Mouse (Mus musculus) hindbrain, postnatal 0 days (tissue): ENCODE measurements around the gene Gucd1. TPM values are rescaled to one million over a fixed set of nuclear protein-coding genes. Genes with fewer than 3 reads are reported as not detected.
"Not testable (repeated sequence)": the region's sequence is repeated elsewhere in the genome, so short reads cannot be mapped to it uniquely, and the experiment has no call there.

Experiments used
- ATAC-seq: fragments of 200-750 bp; cut with Nextera tagmentation; 2 replicates; pipeline ENCODE4 v1.8.0; 2017; ENCODE audit warnings: mild to moderate bottlenecking, moderate TSS enrichment, moderate library complexity
- DNase-seq: peaks from one replicate; pipeline ENCODE4 v3.0.0-alpha.2; 2015; ENCODE audit warnings: low spot score
- H3K27ac ChIP-seq: fragments of 300-500 bp; sonication (generic); 2 replicates; pipeline ENCODE4 v1.5.1; 2014; ENCODE audit warnings: mild to moderate bottlenecking
- H3K27me3 ChIP-seq: fragments of 300-500 bp; sonication (generic); 2 replicates; pipeline ENCODE4 v1.6.1; 2014; ENCODE audit warnings: low read length, mixed read lengths; ENCODE audit not compliant: insufficient read depth
- H3K36me3 ChIP-seq: fragments of 300-500 bp; sonication (generic); 2 replicates; pipeline ENCODE4 v1.6.1; 2014; ENCODE audit warnings: low read length, mixed read lengths; ENCODE audit not compliant: insufficient read depth
- H3K4me1 ChIP-seq: fragments of 300-500 bp; sonication (generic); 2 replicates; pipeline ENCODE4 v1.6.1; 2014; ENCODE audit warnings: antibody characterized with exemption, low read length, mixed read lengths; ENCODE audit not compliant: insufficient read depth
- H3K4me2 ChIP-seq: fragments of 300-500 bp; sonication (generic); 2 replicates; pipeline ENCODE4 v1.6.1; 2014; ENCODE audit warnings: low read depth, mild to moderate bottlenecking, low read length, moderate library complexity, mixed read lengths
- H3K4me3 ChIP-seq: fragments of 300-500 bp; sonication (generic); 2 replicates; pipeline ENCODE4 v1.5.1; 2014; ENCODE audit warnings: low read length
- H3K9ac ChIP-seq: fragments of 300-500 bp; sonication (generic); replicated peaks from 2 replicates; pipeline ENCODE4 v1.6.1; 2014; ENCODE audit warnings: mild to moderate bottlenecking, low read length, moderate library complexity, mixed read lengths
- H3K9me3 ChIP-seq: fragments of 300-500 bp; sonication (generic); 2 replicates; pipeline ENCODE4 v1.6.1; 2016; ENCODE audit warnings: low read length, mixed read lengths
- CTCF ChIP-seq: IDR thresholded peaks from 2 replicates; pipeline ENCODE4 v1.5.1; 2016; ENCODE audit warnings: antibody characterized with exemption, control low read depth, low read depth
- WGBS: fragments of 180-500 bp; shearing (Covaris S2); extraction: QIAGEN DNeasy Blood & Tissue Kit; methylation state at CpG from one replicate; pipeline ENCODE4 v1.1.7; 2014; 5-methylcytosine and 5-hydroxymethylcytosine counted together
- polyA plus RNA-seq: library from polyadenylated mRNA; unstranded; fragments of >200 nt; fragmentation: Nextera tagmentation; extraction: Ambion mirVana; gene quantifications from 2 replicates; pipeline ENCODE4 v1.2.1, GENCODE M21; 2015
- total RNA-seq: library from RNA; depleted of rRNA; stranded (reverse); fragments of >200 nt; gene quantifications from 2 replicates; pipeline ENCODE4 v1.2.3, GENCODE M21; 2014; rRNA removed

Gene Gucd1
- total RNA-seq (42.3 and 44.3 TPM in 2 replicates), polyA plus RNA-seq (12.6 and 15.6 TPM in 2 replicates)

DNA sequence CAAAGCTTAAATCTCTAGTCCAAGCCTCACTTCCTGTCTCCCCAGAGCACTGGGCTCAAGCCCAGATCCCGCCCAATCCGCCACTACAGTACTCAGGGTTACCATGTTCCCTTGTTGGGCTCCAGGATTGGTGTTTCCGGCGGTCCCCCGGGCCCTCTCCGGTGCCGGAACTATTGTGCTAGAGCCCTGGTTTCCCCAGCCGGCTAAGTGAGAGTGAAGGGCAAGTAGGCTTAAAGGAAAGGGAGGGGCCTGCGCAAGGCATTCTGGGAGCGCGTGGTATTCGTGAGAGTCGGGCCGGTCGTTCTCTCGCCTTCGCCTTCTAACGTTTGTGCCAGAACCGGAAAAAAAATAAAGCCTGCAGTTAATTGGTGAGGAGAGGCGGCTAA, at the start of gene Gucd1:
Gene Gucd1, minus strand, starts transcription at position 215 of the 386 bp plus-strand sequence.
- peak within 1 kb of the TSS; percentile 96 for H3K27ac ChIP-seq
- no peaks in the 10 kb centered on the region for H3K27me3 ChIP-seq
- ATAC-seq, result peak; percentile 96
- peak within 1 kb of the TSS; percentile 82 for H3K4me3 ChIP-seq
- no peaks in the 10 kb centered on the region for H3K9me3 ChIP-seq
- H3K4me1 ChIP-seq, result peaks cover 6% of the 10 kb centered on the region; the same call in 1 of the 2 replicates
- peak within 1 kb of the TSS; percentile 89 for H3K9ac ChIP-seq
- peaks cover 30% of the 10 kb centered on the region for H3K36me3 ChIP-seq
- peak within 1 kb of the TSS; percentile 68 for H3K4me2 ChIP-seq
- TF ChIP-seq CTCF, result no peak
- peak; percentile 98 for DNase-seq
- WGBS, result under 1% methylated on average over 20 of the region's 20 CpGs

DNA sequence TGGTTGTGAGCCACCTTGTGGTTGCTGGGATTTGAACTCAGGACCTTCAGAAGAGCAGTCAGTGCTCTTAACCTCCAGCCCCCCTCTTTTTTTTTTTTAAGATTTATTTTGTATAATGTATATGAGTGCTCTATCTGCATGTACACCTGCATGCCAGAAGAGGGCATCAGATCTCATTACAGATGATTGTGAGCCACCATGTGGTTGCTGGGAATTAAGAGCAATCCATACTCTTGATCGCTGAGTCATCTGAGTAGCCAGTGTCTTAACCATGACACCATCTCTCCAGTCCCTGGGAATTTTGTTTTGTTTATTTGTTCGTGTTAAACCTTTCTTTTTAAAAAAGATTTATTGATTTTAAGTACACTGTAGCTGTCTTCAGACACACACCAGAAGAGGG, 49.0 kb upstream of the Gucd1 start:
- 83% methylated on average over 2 of the region's 2 CpGs for WGBS
- TF ChIP-seq CTCF, result peak; percentile 20; the same call in 1 of the 2 replicates

DNA sequence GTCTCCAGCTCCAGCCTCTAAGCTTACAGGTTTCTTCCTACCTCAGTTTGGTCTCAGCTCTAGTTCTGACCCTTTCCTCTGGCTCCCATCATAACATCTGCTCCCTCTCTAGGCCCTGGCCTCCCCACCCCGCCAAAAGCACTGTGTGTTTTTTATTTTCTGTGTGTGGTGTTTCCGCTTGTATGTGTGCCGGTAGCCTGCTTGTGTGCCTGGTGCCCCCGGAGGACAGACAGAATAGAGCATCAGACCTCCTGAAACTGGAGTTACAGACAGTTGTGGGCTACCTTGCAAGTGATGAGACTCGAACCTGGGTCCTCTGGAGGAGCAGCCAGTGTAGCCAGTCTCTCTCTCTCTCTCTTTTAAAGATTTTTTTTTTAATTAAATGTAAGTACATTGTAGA, 48.5 kb upstream of the Gucd1 start:
- Histone ChIP-seq H3K4me1 (no peaks in the 10 kb centered on the region), H3K27ac (no peak overlapping the region), H3K27me3 (no peaks in the 10 kb centered on the region), H3K36me3 (no peaks in the 10 kb centered on the region), H3K9ac (no peak overlapping the region), H3K9me3 (no peaks in the 10 kb centered on the region), H3K4me3 (no peak overlapping the region), H3K4me2 (no peak overlapping the region)
- DNase-seq (no peak), ATAC-seq (0 out of 2 replicates have a peak, but pooled peaks have one; percentile 11)
- peak; percentile 30; the same call in 1 of the 2 replicates for TF ChIP-seq CTCF
- WGBS, result 81% methylated on average over 5 of the region's 5 CpGs

More for the DNA sequence above, 49.0 kb upstream of the Gucd1 start:
- not testable (repeated sequence) for H3K4me2 ChIP-seq, H3K4me1 ChIP-seq, H3K9ac ChIP-seq, H3K36me3 ChIP-seq, H3K27me3 ChIP-seq, H3K4me3 ChIP-seq, H3K27ac ChIP-seq, ATAC-seq, DNase-seq, H3K9me3 ChIP-seq

DNA sequence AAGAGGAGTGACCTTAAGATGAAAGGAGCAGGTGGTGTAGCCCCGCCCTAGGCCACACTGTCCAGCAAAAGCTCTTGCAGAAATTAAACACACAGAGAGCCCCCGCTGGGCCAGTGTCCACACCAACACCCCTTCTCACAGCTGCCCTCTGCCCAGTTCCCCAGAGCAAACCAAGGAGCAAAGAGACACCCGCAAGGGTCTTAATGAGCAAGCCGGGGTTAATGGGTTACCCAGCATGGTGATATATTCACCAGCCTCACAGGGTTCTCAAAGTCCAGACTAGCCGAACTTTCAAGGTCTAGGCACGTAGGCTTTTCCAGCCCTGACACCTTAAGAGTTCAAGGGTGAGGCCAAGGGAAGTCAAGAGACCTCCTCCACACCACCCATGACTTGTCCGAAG, 48.1 kb upstream of the Gucd1 start:
- no peak overlapping the region for H3K4me2 ChIP-seq
- no peak for TF ChIP-seq CTCF
- H3K36me3 ChIP-seq, result no peaks in the 10 kb centered on the region
- ATAC-seq (no peak), DNase-seq (no peak)
- 72% methylated on average over 7 of the region's 7 CpGs for WGBS
- no peak overlapping the region for H3K9ac ChIP-seq
- H3K9me3 ChIP-seq, result no peaks in the 10 kb centered on the region
- no peaks in the 10 kb centered on the region for H3K27me3 ChIP-seq
- H3K27ac ChIP-seq, result no peak overlapping the region
- no peak overlapping the region for H3K4me3 ChIP-seq
- H3K4me1 ChIP-seq, result peaks cover 2% of the 10 kb centered on the region

DNA sequence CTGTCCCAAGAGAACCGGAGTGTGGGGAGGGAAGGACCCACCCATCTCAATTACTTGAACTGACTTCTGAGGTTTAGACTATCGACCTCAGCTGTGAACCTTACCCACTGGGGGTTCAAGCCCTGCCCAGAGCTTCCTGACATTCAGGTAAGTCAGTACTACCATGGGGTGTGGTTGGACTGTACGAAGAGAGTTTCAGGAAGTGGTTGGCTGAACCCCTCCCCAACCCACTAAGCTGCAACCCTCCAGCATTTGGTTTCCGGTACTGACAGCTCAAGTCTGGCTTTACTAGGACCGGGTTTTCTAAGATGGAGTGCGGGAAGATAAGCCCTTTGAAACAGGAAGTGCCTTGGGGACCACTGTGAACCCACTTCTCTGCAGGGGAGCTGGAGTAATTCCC, 47.7 kb upstream of the Gucd1 start:
- H3K36me3 ChIP-seq, result no peaks in the 10 kb centered on the region

DNA sequence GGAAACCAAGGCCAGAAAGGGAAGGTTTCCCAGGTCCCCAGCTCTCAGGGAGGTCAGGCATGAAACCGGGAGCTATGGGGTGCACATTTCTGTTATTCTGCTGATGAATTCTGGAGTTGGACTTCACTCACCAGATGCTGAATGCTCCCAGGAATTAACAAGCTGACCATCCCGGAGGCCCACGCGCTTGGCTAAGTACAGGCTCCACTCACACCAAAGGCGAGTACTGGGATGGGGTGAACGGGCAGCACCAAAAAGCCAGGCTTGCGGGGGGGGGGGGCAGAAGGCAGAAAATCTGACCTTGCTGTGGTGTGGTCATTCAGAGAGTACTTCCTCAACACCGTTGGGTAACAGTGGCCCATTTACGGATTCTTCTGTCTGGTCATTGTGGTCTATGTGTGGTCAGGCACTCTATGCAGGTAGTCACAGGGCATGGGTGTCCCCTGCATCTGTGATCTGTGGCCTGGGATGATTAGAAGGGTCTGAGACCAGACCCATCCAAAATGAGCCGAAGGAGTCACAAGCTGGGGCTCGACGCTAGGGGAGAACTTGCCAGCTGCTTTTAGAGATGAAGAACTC, 47.0 kb upstream of the Gucd1 start:
- H3K27ac ChIP-seq, result no peak overlapping the region
- no peak for TF ChIP-seq CTCF
- no peaks in the 10 kb centered on the region for H3K27me3 ChIP-seq
- peaks cover 8% of the 10 kb centered on the region for H3K4me1 ChIP-seq
- no peak overlapping the region for H3K4me3 ChIP-seq
- H3K9ac ChIP-seq, result no peak overlapping the region
- no peak for DNase-seq
- 91% methylated on average over 12 of the region's 12 CpGs for WGBS
- no peaks in the 10 kb centered on the region for H3K36me3 ChIP-seq
- H3K4me2 ChIP-seq, result no peak overlapping the region
- no peaks in the 10 kb centered on the region for H3K9me3 ChIP-seq
- ATAC-seq, result no peak

More for the DNA sequence above, 47.7 kb upstream of the Gucd1 start:
- no peak for ATAC-seq
- DNase-seq, result no peak
- Histone ChIP-seq H3K4me3 (no peak overlapping the region), H3K9me3 (no peaks in the 10 kb centered on the region), H3K27me3 (no peaks in the 10 kb centered on the region), H3K4me1 (peaks cover 7% of the 10 kb centered on the region), H3K9ac (no peak overlapping the region), H3K4me2 (no peak overlapping the region), H3K27ac (no peak overlapping the region)
- 80% methylated on average over 6 of the region's 6 CpGs for WGBS
- TF ChIP-seq CTCF, result no peak

DNA sequence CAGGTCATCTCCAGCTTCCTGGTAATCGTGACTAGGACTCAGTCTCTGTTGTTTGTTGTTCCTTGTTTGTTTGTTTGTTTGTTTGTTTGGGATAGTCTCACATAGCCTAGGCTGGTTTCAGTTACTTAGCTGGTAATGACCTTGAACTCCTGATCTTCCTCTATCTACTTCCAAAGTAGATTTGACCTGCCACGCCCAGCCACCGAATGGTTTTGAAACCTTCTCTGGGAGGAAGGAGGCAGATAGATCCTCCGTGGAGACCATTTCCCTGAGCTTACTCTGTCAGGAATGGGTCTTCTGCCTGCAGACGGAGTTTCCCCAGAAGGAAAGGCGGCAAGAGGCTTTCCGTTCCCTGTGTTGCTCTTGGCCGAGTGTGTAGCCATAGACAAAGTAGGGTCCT, 44.8 kb upstream of the Gucd1 start:
- no peaks in the 10 kb centered on the region for H3K36me3 ChIP-seq

More for the DNA sequence above, 44.8 kb upstream of the Gucd1 start:
- ATAC-seq, result no peak
- no peaks in the 10 kb centered on the region for H3K27me3 ChIP-seq
- no peak overlapping the region for H3K4me3 ChIP-seq
- no peak for TF ChIP-seq CTCF
- WGBS, result 89% methylated on average over 8 of the region's 8 CpGs
- no peak overlapping the region for H3K9ac ChIP-seq
- no peak overlapping the region for H3K4me2 ChIP-seq
- peaks cover 18% of the 10 kb centered on the region for H3K4me1 ChIP-seq
- no peak for DNase-seq
- no peaks in the 10 kb centered on the region for H3K9me3 ChIP-seq
- H3K27ac ChIP-seq, result no peak overlapping the region
